Mouse (Mus musculus): ENCODE measurements around the gene Ints4. TPM values are rescaled to one million over a fixed set of nuclear protein-coding genes. Genes with fewer than 3 reads are reported as not detected.

The Ints4 gene
- polyA plus RNA-seq, 1 experiment from 2014 or later: 37.8 TPM

- Histone ChIP-seq H3K4me1 (ENCODE audit: control insufficient read depth, insufficient read depth, low read length) (no peaks in the 10 kb centered on the region), H3K27me3 (ENCODE audit: control insufficient read depth, insufficient read depth, low read length) (no peaks in the 10 kb centered on the region), H3K27ac (ENCODE audit: low read depth, low read length) (no peak overlapping the region), H3K4me2 (no peak overlapping the region), H3K4me3 (ENCODE audit: low read depth, low read length) (no peak overlapping the region), H3K36me3 (ENCODE audit: control insufficient read depth, insufficient read depth, low read length) (0 out of 2 replicates have a peak, but pooled peaks cover 2% of the 10 kb centered on the region), H3K9me3 (replicated peaks; ENCODE audit: control insufficient read depth, low read length) (no peaks in the 10 kb centered on the region), H3K9ac (ENCODE audit: low read depth, low read length) (no peak overlapping the region)
- 80% methylated on average over 2 of the region's 2 CpGs for WGBS (ENCODE audit: insufficient replicate concordance)
- no peak for ATAC-seq (replicated peaks; ENCODE audit: insufficient number of reproducible peaks, low FRiP score, low TSS enrichment)
These were observed 82.8 kb downstream of the Ints4 start for GRCm38 (mm10) chr7:97563576-97563975.

DNA sequence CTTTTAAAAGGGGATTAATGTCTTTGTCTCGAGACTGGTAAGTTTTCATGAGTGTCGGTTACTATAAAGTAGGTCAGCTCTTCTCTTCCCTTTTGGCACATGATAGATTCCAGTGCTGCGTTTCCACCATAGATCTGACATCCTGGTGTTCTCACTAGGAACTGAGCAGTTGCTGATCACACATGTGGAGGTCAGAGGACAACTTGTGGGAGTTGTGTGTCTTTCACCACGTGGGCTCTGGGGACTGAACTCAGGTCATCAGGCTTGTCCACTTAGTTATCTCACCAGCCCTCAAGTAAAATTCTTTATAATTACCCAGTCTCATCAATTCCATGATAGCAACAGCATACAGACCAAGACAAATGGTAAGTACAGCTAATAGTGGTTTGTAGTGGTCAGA lies 88.6 kb downstream of the Ints4 start:
- WGBS (ENCODE audit: insufficient replicate concordance): 62% methylated on average over 4 of the region's 4 CpGs
- no peak overlapping the region for H3K27ac ChIP-seq (ENCODE audit: low read depth, low read length)
- H3K4me2 ChIP-seq: no peak overlapping the region
- no peaks in the 10 kb centered on the region for H3K27me3 ChIP-seq (ENCODE audit: control insufficient read depth, insufficient read depth, low read length)
- no peak for ATAC-seq (replicated peaks; ENCODE audit: insufficient number of reproducible peaks, low FRiP score, low TSS enrichment)
- no peak overlapping the region for H3K9ac ChIP-seq (ENCODE audit: low read depth, low read length)
- H3K36me3 ChIP-seq (ENCODE audit: control insufficient read depth, insufficient read depth, low read length): 0 out of 2 replicates have a peak, but pooled peaks cover 2% of the 10 kb centered on the region
- no peaks in the 10 kb centered on the region for H3K4me1 ChIP-seq (ENCODE audit: control insufficient read depth, insufficient read depth, low read length)
- H3K9me3 ChIP-seq (replicated peaks; ENCODE audit: control insufficient read depth, low read length): no peaks in the 10 kb centered on the region
- H3K4me3 ChIP-seq (ENCODE audit: low read depth, low read length): no peak overlapping the region

GRCm38 (mm10) chr7:97570389-97570788 lies 89.6 kb downstream of the Ints4 start:
- no peak for ATAC-seq (replicated peaks; ENCODE audit: insufficient number of reproducible peaks, low FRiP score, low TSS enrichment)
- 92% methylated on average over 1 of the region's 1 CpGs for WGBS (ENCODE audit: insufficient replicate concordance)

DNA sequence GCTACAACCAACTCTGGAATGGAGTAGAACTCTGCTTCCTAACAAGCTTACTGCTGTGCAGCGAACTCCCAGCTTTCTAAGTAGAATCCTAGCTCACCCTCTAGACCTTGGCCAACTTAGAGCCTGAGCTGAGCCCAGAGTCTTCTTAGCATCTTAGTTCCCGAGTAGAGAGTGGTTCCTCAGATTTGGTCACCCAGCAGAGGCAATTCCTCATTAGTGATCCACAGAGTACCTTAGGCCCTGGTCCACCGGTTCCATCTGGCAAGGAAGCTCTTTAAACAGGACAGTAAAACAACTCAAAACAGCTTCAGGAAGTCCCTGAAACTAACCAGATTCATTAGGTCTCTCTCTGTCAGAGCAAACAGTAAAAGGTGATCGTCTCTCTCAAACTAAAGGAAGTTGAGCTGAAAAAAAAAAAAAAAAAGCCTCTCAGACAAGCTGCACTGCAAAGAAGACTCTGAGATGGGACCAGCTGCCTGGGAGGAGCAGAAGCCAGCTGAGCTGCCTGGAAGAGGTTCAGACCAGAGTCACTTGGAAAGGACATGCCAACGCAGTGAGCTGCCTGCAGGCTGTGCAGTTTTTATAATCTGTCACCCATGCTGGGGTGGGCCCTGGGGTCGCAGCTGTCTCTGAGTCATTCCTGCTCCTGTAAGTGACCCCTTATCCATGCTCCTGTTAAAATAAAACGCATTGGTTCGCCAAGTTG lies 97.8 kb downstream of the Ints4 start:
- H3K36me3 ChIP-seq (ENCODE audit: control insufficient read depth, insufficient read depth, low read length): no peaks in the 10 kb centered on the region
- H3K4me2 ChIP-seq: peak overlapping the region; percentile 90
- H3K27ac ChIP-seq (ENCODE audit: low read depth, low read length): peak overlapping the region; percentile 94
- H3K27me3 ChIP-seq (ENCODE audit: control insufficient read depth, insufficient read depth, low read length): no peaks in the 10 kb centered on the region
- H3K9ac ChIP-seq (ENCODE audit: low read depth, low read length): peak overlapping the region; percentile 100
- WGBS (ENCODE audit: insufficient replicate concordance): 25% methylated on average over 8 of the region's 8 CpGs
- H3K9me3 ChIP-seq (replicated peaks; ENCODE audit: control insufficient read depth, low read length): no peaks in the 10 kb centered on the region
- H3K4me3 ChIP-seq (ENCODE audit: low read depth, low read length): peak overlapping the region; percentile 100
- peaks cover 9% of the 10 kb centered on the region; the same call in 1 of the 2 replicates for H3K4me1 ChIP-seq (ENCODE audit: control insufficient read depth, insufficient read depth, low read length)
- ATAC-seq (replicated peaks; ENCODE audit: insufficient number of reproducible peaks, low FRiP score, low TSS enrichment): no peak

More at GRCm38 (mm10) chr7:97570389-97570788, 89.6 kb downstream of the Ints4 start:
- H3K9me3 ChIP-seq (replicated peaks; ENCODE audit: control insufficient read depth, low read length): no peaks in the 10 kb centered on the region
- H3K27ac ChIP-seq (ENCODE audit: low read depth, low read length): no peak overlapping the region
- H3K36me3 ChIP-seq (ENCODE audit: control insufficient read depth, insufficient read depth, low read length): no peaks in the 10 kb centered on the region
- no peak overlapping the region for H3K4me3 ChIP-seq (ENCODE audit: low read depth, low read length)
- H3K4me1 ChIP-seq (ENCODE audit: control insufficient read depth, insufficient read depth, low read length): no peaks in the 10 kb centered on the region
- no peak overlapping the region for H3K4me2 ChIP-seq
- no peaks in the 10 kb centered on the region for H3K27me3 ChIP-seq (ENCODE audit: control insufficient read depth, insufficient read depth, low read length)
- no peak overlapping the region for H3K9ac ChIP-seq (ENCODE audit: low read depth, low read length)

- no peaks in the 10 kb centered on the region for H3K27me3 ChIP-seq (ENCODE audit: control insufficient read depth, insufficient read depth, low read length)
- peak; percentile 90 for ATAC-seq (replicated peaks; ENCODE audit: insufficient number of reproducible peaks, low FRiP score, low TSS enrichment)
- peak within 1 kb of the TSS; percentile 90 for H3K4me2 ChIP-seq
- peak within 1 kb of the TSS; percentile 100 for H3K4me3 ChIP-seq (ENCODE audit: low read depth, low read length)
- WGBS (ENCODE audit: insufficient replicate concordance): 1% methylated on average over 54 of the region's 68 CpGs
- H3K9me3 ChIP-seq (replicated peaks; ENCODE audit: control insufficient read depth, low read length): no peaks in the 10 kb centered on the region
- H3K9ac ChIP-seq (ENCODE audit: low read depth, low read length): peak within 1 kb of the TSS; percentile 100
- H3K27ac ChIP-seq (ENCODE audit: low read depth, low read length): peak within 1 kb of the TSS; percentile 94
- no peaks in the 10 kb centered on the region for H3K36me3 ChIP-seq (ENCODE audit: control insufficient read depth, insufficient read depth, low read length)
- H3K4me1 ChIP-seq (ENCODE audit: control insufficient read depth, insufficient read depth, low read length): peaks cover 9% of the 10 kb centered on the region; the same call in 1 of the 2 replicates
These were observed 98.6 kb downstream of the Ints4 start, which contains the start of the genes Aamdc and Rsf1 for GRCm38 (mm10) chr7:97579067-97579975. Gene Aamdc (minus strand): TSS chr7:97579497. Gene Rsf1 (plus strand): TSS chr7:97579889.

DNA sequence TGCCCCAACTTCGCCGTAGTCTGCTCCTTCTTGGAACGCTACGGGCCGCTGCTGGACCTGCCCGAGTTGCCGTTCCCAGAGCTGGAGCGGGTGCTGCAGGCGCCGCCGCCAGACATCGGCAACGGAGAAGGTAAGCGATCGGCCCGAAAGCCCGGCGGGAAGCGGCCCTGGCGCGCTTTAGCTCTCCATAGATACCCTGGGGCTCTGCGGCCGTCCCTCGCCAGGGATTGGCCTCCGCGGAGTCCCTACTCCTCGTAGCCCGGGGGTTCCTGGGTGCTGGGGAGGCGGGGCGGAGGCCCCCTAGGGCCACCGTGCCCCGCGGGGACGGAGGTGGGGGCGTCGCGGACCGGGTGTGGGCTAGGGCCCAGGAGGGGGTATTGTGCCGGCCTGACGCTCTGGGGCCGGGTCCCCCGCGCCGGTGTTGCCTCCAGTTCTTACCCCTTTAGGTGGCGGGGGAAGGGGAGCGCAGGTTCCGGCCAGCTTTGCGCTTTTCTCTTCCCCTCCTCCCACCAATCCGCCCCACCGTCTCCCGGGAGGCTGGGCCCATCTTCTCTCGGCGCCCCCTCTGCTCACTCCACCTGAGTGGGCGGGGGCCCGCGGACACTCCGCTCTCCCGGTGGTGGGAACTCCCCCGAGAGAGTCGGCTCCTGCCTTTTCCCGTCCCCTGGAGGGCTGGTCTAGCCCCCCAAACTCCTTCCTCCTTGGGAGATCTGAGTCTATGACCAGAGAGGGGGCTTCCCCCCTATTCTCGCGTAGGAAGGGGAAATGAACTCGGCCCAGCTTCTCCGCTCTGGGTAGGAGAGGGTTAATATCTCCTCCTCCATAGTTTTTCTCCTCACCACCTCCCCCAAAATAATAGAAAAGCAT lies 99.5 kb downstream of the Ints4 start:
- H3K27me3 ChIP-seq (ENCODE audit: control insufficient read depth, insufficient read depth, low read length): no peaks in the 10 kb centered on the region
- H3K36me3 ChIP-seq (ENCODE audit: control insufficient read depth, insufficient read depth, low read length): no peaks in the 10 kb centered on the region
- H3K4me1 ChIP-seq (ENCODE audit: control insufficient read depth, insufficient read depth, low read length): peaks cover 9% of the 10 kb centered on the region; the same call in 1 of the 2 replicates
- H3K9me3 ChIP-seq (replicated peaks; ENCODE audit: control insufficient read depth, low read length): no peaks in the 10 kb centered on the region
- ATAC-seq (replicated peaks; ENCODE audit: insufficient number of reproducible peaks, low FRiP score, low TSS enrichment): peak; percentile 52
- H3K9ac ChIP-seq (ENCODE audit: low read depth, low read length): peak overlapping the region; percentile 100
- peak overlapping the region; percentile 94 for H3K27ac ChIP-seq (ENCODE audit: low read depth, low read length)
- peak overlapping the region; percentile 100 for H3K4me3 ChIP-seq (ENCODE audit: low read depth, low read length)
- peak overlapping the region; percentile 90 for H3K4me2 ChIP-seq
- under 1% methylated on average over 58 of the region's 65 CpGs for WGBS (ENCODE audit: insufficient replicate concordance)

GRCm38 (mm10) chr7:97580843-97581214 lies 100.1 kb downstream of the Ints4 start:
- H3K4me3 ChIP-seq (ENCODE audit: low read depth, low read length): peak overlapping the region; percentile 100
- peak overlapping the region; percentile 90 for H3K4me2 ChIP-seq
- H3K4me1 ChIP-seq (ENCODE audit: control insufficient read depth, insufficient read depth, low read length): peaks cover 9% of the 10 kb centered on the region; the same call in 1 of the 2 replicates
- ATAC-seq (replicated peaks; ENCODE audit: insufficient number of reproducible peaks, low FRiP score, low TSS enrichment): peak; percentile 44
- peak overlapping the region; percentile 100 for H3K9ac ChIP-seq (ENCODE audit: low read depth, low read length)
- peak overlapping the region; percentile 94 for H3K27ac ChIP-seq (ENCODE audit: low read depth, low read length)
- 0% methylated on average over 11 of the region's 11 CpGs for WGBS (ENCODE audit: insufficient replicate concordance)
- no peaks in the 10 kb centered on the region for H3K36me3 ChIP-seq (ENCODE audit: control insufficient read depth, insufficient read depth, low read length)
- no peaks in the 10 kb centered on the region for H3K27me3 ChIP-seq (ENCODE audit: control insufficient read depth, insufficient read depth, low read length)
- H3K9me3 ChIP-seq (replicated peaks; ENCODE audit: control insufficient read depth, low read length): no peaks in the 10 kb centered on the region

DNA sequence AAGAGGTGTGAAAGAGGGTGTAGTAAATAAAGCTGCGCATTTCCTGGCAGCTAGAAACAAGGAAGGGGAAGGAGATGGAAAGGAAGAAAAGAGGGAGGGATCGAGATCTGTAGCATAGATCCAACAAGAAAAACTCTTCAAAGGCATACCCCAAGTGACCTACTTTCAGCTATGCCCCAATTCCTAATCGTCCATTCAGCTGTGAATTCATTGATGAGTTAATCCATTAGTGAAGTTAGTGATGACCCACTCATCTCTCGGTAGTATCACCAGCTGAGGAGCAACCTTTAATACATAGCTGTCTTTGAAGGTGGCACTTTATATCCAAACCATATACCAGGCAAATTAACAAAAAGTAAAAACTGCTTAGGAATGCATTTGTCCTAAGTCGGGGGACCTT lies 107.8 kb downstream of the Ints4 start:
- ATAC-seq (replicated peaks; ENCODE audit: insufficient number of reproducible peaks, low FRiP score, low TSS enrichment): no peak
- Histone ChIP-seq H3K4me1 (ENCODE audit: control insufficient read depth, insufficient read depth, low read length) (peaks cover 33% of the 10 kb centered on the region), H3K27me3 (ENCODE audit: control insufficient read depth, insufficient read depth, low read length) (no peaks in the 10 kb centered on the region), H3K4me2 (no peak overlapping the region), H3K9ac (ENCODE audit: low read depth, low read length) (no peak overlapping the region), H3K9me3 (replicated peaks; ENCODE audit: control insufficient read depth, low read length) (no peaks in the 10 kb centered on the region), H3K4me3 (ENCODE audit: low read depth, low read length) (no peak overlapping the region), H3K27ac (ENCODE audit: low read depth, low read length) (no peak overlapping the region), H3K36me3 (ENCODE audit: control insufficient read depth, insufficient read depth, low read length) (no peaks in the 10 kb centered on the region)
- 74% methylated on average over 5 of the region's 5 CpGs for WGBS (ENCODE audit: insufficient replicate concordance)
